Mouse (Mus musculus) cerebellum, postnatal 4 days (tissue): ENCODE measurements around the gene 2300002M23Rik.

Experiments used
- DNase-seq, 2 experiments: peaks; one replicate each; pipeline ENCODE4 v3.0.0; 2022; ENCODE audit warnings: low spot score in 2 of 2, mixed read lengths in 1 of 2

The 2300002M23Rik gene

GRCm38 (mm10) chr17:35556186-35556765 is 11.0 kb upstream of the 2300002M23Rik start:
- peak in 1 of 2 experiments; percentile 10 for DNase-seq

GRCm38 (mm10) chr17:35556812-35557211 is 10.4 kb upstream of the 2300002M23Rik start:
- peak; percentile 22 to 56 for DNase-seq

- DNase-seq, result peak in 1 of 2 experiments; percentile 16
These were observed 9.9 kb upstream of the 2300002M23Rik start for GRCm38 (mm10) chr17:35557351-35557750.

- peak in 1 of 2 experiments; percentile 10 for DNase-seq
These were observed 9.0 kb upstream of the 2300002M23Rik start for GRCm38 (mm10) chr17:35558216-35558615.

- DNase-seq, result no peak
These were observed 517 bp downstream of the 2300002M23Rik start for GRCm38 (mm10) chr17:35567767-35568166.

GRCm38 (mm10) chr17:35569091-35569944 is 2.1 kb downstream of the 2300002M23Rik start:
- peak in 1 of 2 experiments; percentile 12 for DNase-seq

GRCm38 (mm10) chr17:35570836-35571235 is 3.6 kb downstream of the 2300002M23Rik start:
- DNase-seq, result peak in 1 of 2 experiments; percentile 4

- DNase-seq, result peak in 1 of 2 experiments; percentile 4
These were observed 4.2 kb downstream of the 2300002M23Rik start for GRCm38 (mm10) chr17:35571477-35571876.

GRCm38 (mm10) chr17:35578211-35578610 is 11.0 kb downstream of the 2300002M23Rik start:
- DNase-seq, result peak; percentile 53 to 82

- DNase-seq, result no peak
These were observed 15.7 kb downstream of the 2300002M23Rik start for GRCm38 (mm10) chr17:35582900-35583299.

GRCm38 (mm10) chr17:35584330-35584937 is 17.2 kb downstream of the 2300002M23Rik start:
- DNase-seq, result peak; percentile 80 to 86

GRCm38 (mm10) chr17:35587291-35587690 is 20.0 kb downstream of the 2300002M23Rik start:
- DNase-seq, result no peak

GRCm38 (mm10) chr17:35588387-35588786 is 21.1 kb downstream of the 2300002M23Rik start:
- no peak for DNase-seq

GRCm38 (mm10) chr17:35590410-35591218 is 23.4 kb downstream of the 2300002M23Rik start:
- peak; percentile 75 to 87 for DNase-seq

GRCm38 (mm10) chr17:35591219-35591578 is 23.9 kb downstream of the 2300002M23Rik start:
- no peak for DNase-seq

GRCm38 (mm10) chr17:35591731-35592130 is 24.5 kb downstream of the 2300002M23Rik start:
- no peak for DNase-seq

GRCm38 (mm10) chr17:35592131-35592530 is 24.9 kb downstream of the 2300002M23Rik start:
- DNase-seq, result no peak

GRCm38 (mm10) chr17:35593786-35594185 is 26.5 kb downstream of the 2300002M23Rik start:
- no peak for DNase-seq

GRCm38 (mm10) chr17:35594456-35594855 is 27.2 kb downstream of the 2300002M23Rik start:
- no peak for DNase-seq

- no peak for DNase-seq
These were observed 30.1 kb downstream of the 2300002M23Rik start for GRCm38 (mm10) chr17:35597399-35597798.

- DNase-seq, result no peak
These were observed 34.0 kb downstream of the 2300002M23Rik start, which contains the start of gene Sfta2 for GRCm38 (mm10) chr17:35601249-35601648. Gene Sfta2 (plus strand): TSS chr17:35601549.
